8 mouse cellular contexts compared by ENCODE assay signal in genomic region chr1:159911006-159911405, GRCm38 (mm10).
DNase-seq lines count a peak whose midpoint lies in the region; ATAC-seq lines count a peak whose summit lies in the region.

No protein-coding gene starts in this region.

- H3K4me3 ChIP-seq in heart, embryonic 10.5 days, result no peak overlapping the region
- no peak overlapping the region for H3K4me3 ChIP-seq in liver, embryonic 16.5 days (ENCODE audit: low read depth, low read length)

- DNase-seq in heart, adult 11 months, result peak; percentile 85
- no peak for DNase-seq in heart, embryonic 10.5 days (ENCODE audit: low spot score)
- peak; percentile 68 to 82 for DNase-seq in CD8-positive naive resting alpha-beta T cell, adult 2 months (ENCODE audit: low read depth in 2 of 2, low spot score in 2 of 2)
- DNase-seq in brain, adult 2 months (ENCODE audit: low read depth, low spot score), result peak; percentile 44
- peak; percentile 67 for DNase-seq in heart, postnatal 36 days
- DNase-seq in spleen, postnatal 14 days (ENCODE audit: low spot score in 2 of 2), result peak; percentile 13 to 57
- DNase-seq in MN1 (ENCODE audit: low spot score), result no peak

- H3K4me2 ChIP-seq in liver, embryonic 16.5 days (ENCODE audit: low read depth, low read length), result no peak overlapping the region

- H3K36me3 ChIP-seq in heart, embryonic 10.5 days, result no peaks in the 10 kb centered on the region
- H3K36me3 ChIP-seq in liver, embryonic 16.5 days (ENCODE audit: control insufficient read depth, insufficient read depth), result no peaks in the 10 kb centered on the region

- no peaks in the 10 kb centered on the region for H3K4me1 ChIP-seq in heart, embryonic 10.5 days
- H3K4me1 ChIP-seq in liver, embryonic 16.5 days (ENCODE audit: control insufficient read depth, low read depth, low read length), result no peaks in the 10 kb centered on the region

- H3K27me3 ChIP-seq in heart, embryonic 10.5 days (ENCODE audit: insufficient read depth, poor library complexity, severe bottlenecking), result no peaks in the 10 kb centered on the region
- H3K27me3 ChIP-seq in liver, embryonic 16.5 days (ENCODE audit: control insufficient read depth, insufficient read depth, low read depth, low read length), result no peaks in the 10 kb centered on the region

- H3K27ac ChIP-seq in heart, embryonic 10.5 days, result no peak overlapping the region
- no peak overlapping the region for H3K27ac ChIP-seq in liver, embryonic 16.5 days (ENCODE audit: low read length)

- no peak overlapping the region for H3K9ac ChIP-seq in liver, embryonic 16.5 days (ENCODE audit: low read depth, low read length)

- intact Hi-C loops in heart, postnatal 36 days (cut with DNase I), result loop anchor here (1.0 to 10.0 kb wide), 3 partner anchors 151 to 274 kb away; no protein-coding TSS in a partner anchor

- no peaks in the 10 kb centered on the region for H3K9me3 ChIP-seq in heart, embryonic 10.5 days
- H3K9me3 ChIP-seq in liver, embryonic 16.5 days (replicated peaks; ENCODE audit: control insufficient read depth, low read length), result no peaks in the 10 kb centered on the region

- ATAC-seq in liver, embryonic 16.5 days (ENCODE audit: low read depth), result peak; percentile 61

- WGBS in heart, embryonic 10.5 days, result 35% methylated on average over 5 of the region's 5 CpGs
- WGBS in liver, embryonic 16.5 days (ENCODE audit: insufficient replicate concordance), result 12% methylated on average over 5 of the region's 5 CpGs

Comparison
In these comparisons a context has a peak if more than half of its experiments do, and no peak if none do; other contexts are left out.
1. DNase-seq: peak in heart, adult 11 months (single experiment), CD8-positive naive resting alpha-beta T cell, adult 2 months (2 of 2), brain, adult 2 months (single experiment), heart, postnatal 36 days (2 of 2) and spleen, postnatal 14 days (2 of 2); none in heart, embryonic 10.5 days (single experiment) and MN1 (single experiment).